Mouse (Mus musculus) ovary, adult 18-20 months (tissue): ENCODE results near the gene Pde4a.

Source experiments
- DNase-seq: peaks from one replicate; pipeline ENCODE4 v3.0.0; 2022; ENCODE audit warnings: low spot score, mixed read lengths

The Pde4a gene

DNA sequence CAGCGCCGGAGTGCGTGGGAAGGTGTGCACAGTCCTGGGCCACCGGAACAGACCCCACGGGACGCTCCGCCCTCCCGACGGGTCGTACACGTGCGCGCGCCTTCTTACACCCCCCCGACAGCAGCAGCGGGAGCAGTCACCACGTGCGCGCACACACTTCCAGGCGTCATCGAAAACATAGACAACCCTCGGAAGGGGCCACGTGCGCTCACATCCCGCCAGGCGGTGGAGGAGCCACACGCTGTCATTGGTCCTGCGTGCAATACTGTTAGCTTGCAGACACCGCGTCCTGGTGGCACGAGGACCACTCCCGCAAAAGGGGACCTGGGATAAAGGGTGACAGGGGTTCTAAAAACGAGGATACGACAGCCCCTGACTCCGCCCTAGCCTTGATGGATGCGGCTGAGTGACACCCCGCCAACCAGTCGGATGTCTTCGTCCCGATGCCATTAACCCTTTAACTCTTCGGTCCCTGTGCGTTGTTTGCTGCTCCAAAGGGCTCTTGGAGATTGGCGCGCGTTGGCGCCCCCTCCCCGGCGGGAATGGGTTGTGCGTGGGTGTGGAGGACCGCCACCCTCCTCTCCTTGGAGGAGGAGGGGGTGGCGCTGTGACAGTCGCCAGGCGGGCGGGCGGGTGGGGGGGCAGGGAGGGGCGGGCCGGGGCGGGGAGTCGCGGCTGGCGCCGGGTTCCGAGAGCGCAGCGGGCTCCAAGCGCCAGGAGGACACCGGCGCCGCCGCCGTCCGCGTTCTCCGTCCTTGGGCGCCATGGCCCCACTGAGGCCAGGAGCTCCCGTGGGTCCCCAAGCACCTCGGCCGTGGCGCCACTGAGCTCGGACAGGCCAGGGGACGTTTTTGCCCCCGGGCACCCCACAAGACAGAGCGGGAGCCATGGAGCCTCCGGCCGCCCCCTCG is at the start of gene Pde4a:
TSS of gene Pde4a (plus strand) at position 674 of the 911 bp plus-strand sequence.
- no peak for DNase-seq

DNA sequence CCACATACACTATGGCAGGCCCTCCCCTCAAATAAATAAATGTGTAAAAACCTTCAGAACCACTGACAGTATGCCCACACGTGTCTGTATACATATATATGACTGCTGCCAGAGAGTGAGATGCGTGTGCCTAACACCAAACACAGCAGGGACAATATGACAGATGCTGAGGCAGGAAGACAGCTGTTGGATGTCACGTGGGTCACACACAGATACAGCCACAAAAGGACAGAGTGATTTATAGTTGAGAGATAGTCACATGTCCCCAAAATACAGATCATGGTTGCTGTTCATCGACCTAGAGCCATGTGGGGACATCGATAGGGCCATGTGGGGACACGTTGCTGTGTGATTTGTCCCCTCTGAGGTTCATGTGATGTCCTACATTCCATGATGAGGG is 48.4 kb upstream of the Pde4a start:
- no peak for DNase-seq

DNA sequence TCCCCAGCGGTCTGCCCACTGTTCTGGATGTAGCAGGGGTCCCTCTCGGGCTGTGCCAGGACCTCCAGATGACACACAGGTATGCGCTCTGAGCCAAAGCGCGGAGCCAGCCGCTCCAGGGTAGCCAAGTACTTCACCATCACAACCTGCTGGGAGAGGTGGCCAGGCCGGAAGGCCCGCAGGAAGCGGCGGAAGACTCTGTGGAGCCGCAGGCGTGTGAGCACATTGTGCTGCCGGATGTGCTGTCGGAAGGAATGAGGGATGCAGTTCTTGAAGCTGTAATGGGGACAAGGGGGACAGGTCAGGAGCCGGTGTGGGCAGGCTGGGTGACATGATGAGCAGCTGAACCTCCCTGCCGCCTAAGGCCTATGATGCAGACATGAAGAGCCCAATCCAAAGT is 44.0 kb upstream of the Pde4a start:
- no peak for DNase-seq

- no peak for DNase-seq
These were observed 40.7 kb upstream of the Pde4a start for GRCm38 (mm10) chr9:21124837-21125236.

DNA sequence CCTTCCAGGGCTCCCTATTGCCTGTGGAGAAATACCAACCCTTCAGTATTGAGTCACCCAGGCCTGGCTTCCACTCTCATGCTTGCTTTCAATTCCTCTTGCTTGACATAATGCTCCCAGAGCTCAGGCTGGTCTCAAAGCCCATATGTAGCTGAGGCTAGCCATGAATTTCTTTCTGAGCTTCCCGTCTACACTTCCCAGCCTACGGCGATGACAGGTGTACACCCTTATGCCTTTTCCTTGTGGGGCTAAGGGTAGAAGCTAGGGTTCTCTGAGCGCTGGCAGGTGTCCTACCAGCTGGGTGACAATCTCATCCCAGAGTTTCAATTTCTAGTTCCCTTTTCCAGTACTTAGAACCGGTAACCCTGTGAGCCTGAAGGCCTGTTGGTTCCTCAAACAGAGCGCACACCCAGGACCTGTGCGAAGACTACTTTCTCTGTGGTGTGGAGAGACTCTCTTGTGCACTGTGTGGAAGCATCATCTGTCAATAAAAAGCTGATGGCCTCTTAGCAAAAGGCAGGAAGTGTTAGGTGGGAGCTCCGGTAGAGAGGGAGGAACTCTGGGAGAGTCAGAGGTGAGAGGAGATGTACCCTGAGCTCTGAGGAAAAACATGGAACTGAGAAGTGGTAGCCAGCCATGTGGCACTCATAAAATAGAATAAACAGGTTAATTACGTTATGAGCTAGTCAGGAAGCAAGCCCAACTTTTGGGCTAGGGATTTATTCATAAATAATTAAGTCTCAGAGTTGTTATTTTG is 39.8 kb upstream of the Pde4a start:
- no peak for DNase-seq

DNA sequence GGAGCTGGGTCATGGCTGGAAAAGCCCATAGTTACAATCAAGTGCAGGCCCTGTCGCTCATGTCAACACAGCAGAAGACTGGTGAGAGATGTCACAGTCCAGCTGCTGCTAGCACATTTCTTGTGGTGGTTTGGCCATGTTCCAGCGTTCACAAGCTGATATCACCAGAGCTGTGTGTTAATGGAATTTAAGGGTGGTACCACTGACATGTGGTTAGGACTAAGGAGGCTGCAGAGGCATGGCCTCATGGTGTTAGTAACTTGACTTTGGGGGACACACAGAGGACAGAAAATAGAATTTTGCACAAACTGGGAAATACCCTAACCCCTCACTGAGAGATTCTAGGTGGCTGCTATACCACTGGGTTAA is 39.3 kb upstream of the Pde4a start:
- DNase-seq: no peak

GRCm38 (mm10) chr9:21131059-21131956 is 34.2 kb upstream of the Pde4a start, which contains the start of gene Tyk2:
Tyk2 (minus strand) TSS chr9:21131243.
- peak; percentile 95 for DNase-seq

DNA sequence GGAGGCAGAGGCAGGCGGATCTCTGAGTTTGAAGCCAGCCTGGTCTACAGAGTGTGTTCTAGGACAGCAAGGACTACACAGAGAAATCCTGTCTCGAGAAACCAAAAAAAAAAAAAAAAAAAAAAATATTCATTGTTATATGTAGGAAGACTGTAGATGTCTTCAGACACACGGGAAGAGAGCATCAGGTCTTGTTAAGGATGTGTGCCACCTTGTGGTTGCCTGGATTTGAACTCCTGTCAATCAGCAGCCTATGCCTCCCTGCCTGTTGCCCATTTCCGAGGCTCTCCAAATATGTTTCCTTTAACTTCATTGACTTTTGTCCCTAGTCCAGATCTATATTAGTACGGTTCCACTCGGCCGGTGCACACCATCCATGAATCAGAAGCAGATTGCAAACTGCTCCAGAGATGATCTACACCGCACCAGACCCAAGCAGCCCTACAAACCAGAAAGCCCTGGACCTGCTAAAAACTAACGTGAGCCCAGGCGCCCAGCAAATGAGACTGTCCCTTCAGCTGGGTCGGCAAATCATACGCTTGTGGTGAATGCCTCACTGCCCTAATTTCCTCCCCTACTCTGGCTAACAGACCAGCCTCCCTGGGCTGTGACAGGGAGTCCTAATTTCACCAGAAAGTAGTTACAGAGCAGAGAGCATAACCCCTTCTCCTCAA is 33.3 kb upstream of the Pde4a start:
- DNase-seq: no peak

DNA sequence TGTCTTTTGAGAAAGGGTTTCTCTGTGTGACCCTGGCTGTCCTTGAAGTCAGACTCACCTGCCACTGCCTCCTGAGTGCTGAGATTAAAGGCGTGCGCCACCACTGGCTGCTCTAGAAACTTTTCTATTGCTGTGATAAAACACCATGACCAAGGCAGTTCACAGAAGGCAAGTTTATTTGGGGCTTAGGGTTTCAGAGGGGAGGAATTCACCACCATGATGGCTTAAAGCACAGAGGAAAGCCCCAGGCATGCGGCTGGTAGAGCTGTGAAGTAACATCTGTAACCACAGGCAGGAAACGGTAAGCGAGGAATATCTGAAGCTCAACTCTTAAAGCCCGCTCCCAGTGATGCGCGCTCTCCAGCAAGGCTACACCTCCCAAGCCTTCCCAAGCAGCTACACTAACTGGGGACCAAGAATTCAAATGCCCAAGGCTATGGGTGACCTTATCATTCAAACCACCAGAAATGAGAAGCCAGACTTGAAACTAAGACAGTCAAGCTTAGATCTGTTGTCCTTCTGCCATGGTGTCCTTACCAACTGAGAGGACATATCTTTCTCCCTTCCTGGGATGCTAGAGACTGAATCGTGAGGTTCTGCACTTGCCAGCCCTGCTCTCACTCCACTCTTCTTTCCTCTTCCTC is 32.3 kb upstream of the Pde4a start:
- DNase-seq: no peak

GRCm38 (mm10) chr9:21134595-21135328 is 30.8 kb upstream of the Pde4a start:
- no peak for DNase-seq

DNA sequence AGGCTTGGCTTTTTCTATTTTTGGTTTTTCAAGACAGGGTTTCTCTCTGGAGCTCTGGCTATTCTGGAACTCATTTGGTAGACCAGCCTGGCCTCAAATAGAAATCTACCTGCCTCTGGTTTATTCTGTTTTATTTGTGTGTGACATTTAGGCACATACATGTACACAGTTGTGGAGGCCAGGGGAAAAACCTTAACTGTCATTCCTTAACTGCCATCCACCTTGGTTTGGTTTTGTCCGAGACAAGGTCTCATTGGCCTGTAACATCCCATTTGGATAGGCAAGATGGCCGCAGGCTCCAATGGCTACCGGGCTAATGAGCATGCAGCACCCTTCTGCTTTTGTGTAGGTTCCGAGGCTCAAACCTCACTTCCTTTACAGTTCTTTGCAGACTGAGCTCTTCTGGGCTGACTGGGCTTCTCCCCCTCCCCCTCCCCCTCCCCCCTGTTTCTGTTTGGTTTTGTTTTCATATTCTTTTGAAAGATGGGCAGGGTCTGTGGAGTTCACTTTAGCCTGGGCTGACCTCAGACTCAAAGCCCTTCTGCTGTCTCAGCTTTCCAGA is 30.1 kb upstream of the Pde4a start:
- no peak for DNase-seq

- no peak for DNase-seq
These were observed 29.6 kb upstream of the Pde4a start for GRCm38 (mm10) chr9:21135941-21136381.

DNA sequence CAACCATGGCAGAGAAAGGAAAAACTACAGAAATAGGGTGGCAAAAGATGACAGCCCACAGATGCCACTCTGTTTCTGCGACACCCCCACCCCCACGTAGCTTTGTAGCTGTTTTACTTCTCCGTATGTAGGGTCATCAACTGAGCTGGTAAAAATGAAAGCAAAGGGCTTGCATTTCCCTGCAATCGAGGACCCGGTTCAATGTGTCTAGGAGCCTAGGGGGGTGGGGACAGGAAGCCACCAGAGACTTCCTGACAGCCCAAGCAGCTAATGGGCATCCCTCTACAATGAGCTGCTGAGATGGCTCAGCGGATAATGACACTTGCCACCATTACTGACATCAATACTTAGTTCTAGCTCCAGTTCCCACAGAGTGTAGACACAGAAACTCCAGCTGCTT is 29.1 kb upstream of the Pde4a start:
- no peak for DNase-seq

DNA sequence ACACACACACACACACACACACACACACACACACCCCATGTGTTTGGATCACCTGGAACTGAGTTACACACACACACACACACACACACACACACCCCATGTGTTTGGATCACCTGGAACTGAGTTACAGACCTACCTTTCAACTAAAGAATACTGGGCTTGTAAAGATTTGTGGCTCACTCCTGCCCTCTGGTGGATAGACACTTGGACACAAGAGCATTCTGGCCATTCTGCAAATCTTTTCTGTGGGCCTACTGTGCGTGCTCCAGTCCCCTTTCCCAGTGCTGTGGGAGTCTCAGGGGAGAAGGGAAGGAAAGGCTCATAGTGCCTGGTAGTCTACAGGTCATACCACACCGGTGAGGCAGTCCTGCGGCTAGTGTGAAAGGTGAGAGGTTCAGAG is 28.3 kb upstream of the Pde4a start:
- DNase-seq: no peak

DNA sequence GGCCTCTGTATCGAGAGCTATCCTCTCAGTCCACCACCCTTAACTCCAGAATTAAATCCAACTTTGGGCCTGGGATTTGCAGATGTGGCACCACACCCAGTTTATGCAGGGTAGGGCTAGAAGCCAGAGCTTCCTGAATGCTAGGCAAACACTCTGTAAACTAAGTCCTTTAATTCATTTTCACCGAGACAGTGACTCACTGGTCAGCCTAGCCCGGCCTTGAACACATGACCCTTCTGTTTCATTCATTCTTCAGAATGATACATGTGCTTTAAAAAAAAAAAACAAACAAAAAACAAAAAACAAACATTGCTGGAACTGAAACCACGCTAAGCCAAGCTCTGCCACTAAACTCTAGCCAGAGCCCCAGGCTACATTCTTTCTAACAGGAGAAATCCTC is 27.1 kb upstream of the Pde4a start:
- no peak for DNase-seq

DNA sequence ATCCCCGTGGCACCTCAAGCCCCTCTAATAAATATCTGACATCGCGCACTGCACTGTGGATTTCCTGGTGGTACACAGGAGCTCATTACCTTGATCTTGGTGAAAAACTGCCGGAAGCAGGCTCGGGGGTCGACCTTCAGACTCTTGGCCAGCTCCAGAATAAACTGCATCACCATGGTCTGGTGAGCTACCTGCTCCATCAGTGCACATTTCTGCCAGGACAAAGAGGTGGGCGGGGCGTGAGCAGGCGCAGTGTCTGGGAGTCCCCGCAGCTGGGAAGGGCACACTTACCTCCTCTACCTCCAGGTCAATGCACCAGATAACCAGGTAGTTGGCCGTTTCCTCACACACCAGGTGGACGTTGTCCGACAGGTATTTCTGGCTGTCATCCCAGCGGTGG is 23.6 kb upstream of the Pde4a start:
- DNase-seq: no peak

- DNase-seq: no peak
These were observed 21.2 kb upstream of the Pde4a start for GRCm38 (mm10) chr9:21144361-21144760.

DNA sequence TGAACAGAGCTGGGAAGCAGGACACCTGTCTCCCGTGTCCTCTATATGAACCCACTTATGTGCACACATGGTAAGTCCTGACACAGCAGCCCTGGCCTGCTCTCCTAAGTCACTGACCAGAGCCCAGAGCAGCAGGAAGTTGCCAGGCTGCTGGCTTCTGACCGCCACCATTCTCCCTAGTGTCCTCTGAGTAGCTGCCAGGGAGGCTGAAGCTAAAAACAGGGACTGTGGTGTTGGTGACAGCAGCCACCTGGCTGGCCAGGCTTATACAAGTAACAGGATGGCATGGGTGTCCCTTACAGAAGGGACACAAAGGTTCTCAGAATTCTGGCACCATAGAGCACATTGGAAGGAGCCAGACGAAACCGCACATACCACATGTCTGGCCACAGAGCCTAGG is 20.1 kb upstream of the Pde4a start:
- DNase-seq: no peak

DNA sequence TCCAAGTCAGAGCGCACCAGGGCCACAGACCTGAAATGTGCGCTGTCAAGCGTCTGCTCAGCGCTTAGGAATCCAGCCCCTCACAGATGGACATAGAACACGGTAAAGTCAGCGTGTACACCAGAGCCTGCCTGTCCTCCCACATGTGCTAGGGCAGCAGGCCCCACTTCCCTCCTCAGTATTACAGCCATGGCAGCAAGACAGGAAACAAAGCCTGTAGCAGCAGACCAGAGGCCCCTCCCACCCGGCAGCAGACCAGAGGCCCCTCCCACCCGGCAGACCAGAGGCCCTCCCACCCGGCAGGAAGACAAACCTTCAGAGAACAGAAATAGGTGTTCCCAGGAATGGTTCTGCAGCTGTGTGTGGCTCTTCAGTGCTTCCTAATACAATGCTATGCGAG is 18.8 kb upstream of the Pde4a start:
- no peak for DNase-seq

DNA sequence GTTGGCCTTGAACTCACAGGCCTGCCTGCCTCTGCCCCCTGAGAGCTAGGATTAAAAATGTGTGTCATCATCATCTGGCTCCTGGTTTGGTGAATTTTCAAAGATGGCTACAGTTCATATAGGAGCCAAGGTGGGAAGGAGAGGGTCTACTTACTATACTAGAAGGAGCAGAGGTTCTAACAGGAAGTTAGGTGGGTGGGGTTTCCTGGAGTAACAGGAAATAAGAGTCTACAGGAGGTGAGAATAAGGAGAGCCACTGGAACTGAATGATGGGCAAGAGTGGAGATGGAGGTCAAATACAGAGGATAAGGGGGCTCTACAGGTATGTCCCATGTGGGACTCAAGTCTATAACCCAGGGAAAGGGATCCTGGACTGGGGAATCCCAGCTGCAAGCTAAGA is 17.1 kb upstream of the Pde4a start:
- DNase-seq: no peak
